Mouse (Mus musculus) embryonic facial prominence, embryonic 11.5 days (tissue): ENCODE data around the gene 2410004B18Rik. TPM values are rescaled to one million over a fixed set of nuclear protein-coding genes. Genes with fewer than 3 reads are reported as not detected.

Experiments used
- ATAC-seq: fragments of 200-750 bp; cut with Nextera tagmentation; replicated peaks from 2 replicates; pipeline ENCODE4 v1.8.0; 2017; ENCODE audit warnings: low read depth; ENCODE audit not compliant: insufficient number of reproducible peaks, low FRiP score, low TSS enrichment
- DNase-seq: peaks from one replicate; pipeline ENCODE4 v3.0.0-alpha.2; 2015; ENCODE audit warnings: low spot score
- H3K27ac ChIP-seq: fragments of 300-500 bp; sonication (generic); replicated peaks from 2 replicates; pipeline ENCODE4 v1.5.1; 2014; ENCODE audit warnings: mild to moderate bottlenecking, low read depth, low read length, control low read depth
- H3K27me3 ChIP-seq: fragments of 300-500 bp; sonication (generic); 2 replicates; pipeline ENCODE4 v1.6.1; 2014; ENCODE audit warnings: mild to moderate bottlenecking, low read length, moderate library complexity, mixed read lengths; ENCODE audit not compliant: control insufficient read depth, insufficient read depth
- H3K36me3 ChIP-seq: fragments of 300-500 bp; sonication (generic); replicated peaks from 2 replicates; pipeline ENCODE4 v1.6.1; 2014; ENCODE audit warnings: low read depth, mild to moderate bottlenecking, low read length, moderate library complexity, mixed read lengths; ENCODE audit not compliant: control insufficient read depth, insufficient read depth
- H3K4me1 ChIP-seq: fragments of 300-500 bp; sonication (generic); 2 replicates; pipeline ENCODE4 v1.6.1; 2014; ENCODE audit warnings: low read length, mixed read lengths; ENCODE audit not compliant: control insufficient read depth, insufficient read depth
- H3K4me2 ChIP-seq: fragments of 300-500 bp; sonication (generic); 2 replicates; pipeline ENCODE4 v1.6.1; 2014; ENCODE audit warnings: low read depth, mild to moderate bottlenecking, control low read depth, low read length, moderate library complexity
- H3K4me3 ChIP-seq: fragments of 300-500 bp; sonication (generic); 2 replicates; pipeline ENCODE4 v1.5.1; 2014; ENCODE audit warnings: low read depth, low read length, control low read depth
- H3K9ac ChIP-seq: fragments of 300-500 bp; sonication (generic); replicated peaks from 2 replicates; pipeline ENCODE4 v1.6.1; 2014; ENCODE audit warnings: mild to moderate bottlenecking, control low read depth, low read length
- H3K9me3 ChIP-seq: fragments of 300-500 bp; sonication (generic); replicated peaks from 2 replicates; pipeline ENCODE4 v1.6.1; 2016; ENCODE audit warnings: mild to moderate bottlenecking, low read length, inconsistent platforms, mixed read lengths; ENCODE audit not compliant: control insufficient read depth
- WGBS: fragments of 180-500 bp; shearing (Covaris S2); extraction: QIAGEN DNeasy Blood & Tissue Kit; methylation state at CpG from one replicate; pipeline ENCODE4 v1.1.7; 2014; 5-methylcytosine and 5-hydroxymethylcytosine counted together
- polyA plus RNA-seq: library from polyadenylated mRNA; unstranded; fragments of >200 nt; fragmentation: Nextera tagmentation; extraction: Ambion mirVana; gene quantifications from 2 replicates; pipeline ENCODE4 v1.2.1, GENCODE M21; 2014

The 2410004B18Rik gene
- polyA plus RNA-seq, 1 experiment from 2014 or later, result 70.0 TPM

GRCm38 (mm10) chr3:145922019-145922854 lies 15.6 kb upstream of the 2410004B18Rik start, which contains the start of gene Bcl10:
Gene Bcl10, plus strand, starts transcription at chr3:145922804.
- Histone ChIP-seq H3K9ac (0 out of 2 replicates have a peak within 1 kb of the TSS, but pooled peaks have one; percentile 41), H3K27me3 (no peaks in the 10 kb centered on the region), H3K36me3 (no peaks in the 10 kb centered on the region), H3K4me3 (peak within 1 kb of the TSS; percentile 31), H3K9me3 (no peaks in the 10 kb centered on the region), H3K4me1 (no peaks in the 10 kb centered on the region), H3K4me2 (peak within 1 kb of the TSS; percentile 58), H3K27ac (peak within 1 kb of the TSS; percentile 47; the same call in 1 of the 2 replicates)
- DNase-seq, result no peak
- WGBS, result 31% methylated on average over 11 of the region's 11 CpGs
- no peak for ATAC-seq

GRCm38 (mm10) chr3:145922971-145923370 lies 14.8 kb upstream of the 2410004B18Rik start:
- Histone ChIP-seq H3K9ac (no peak overlapping the region), H3K4me2 (no peak overlapping the region), H3K4me1 (no peaks in the 10 kb centered on the region), H3K9me3 (no peaks in the 10 kb centered on the region), H3K36me3 (no peaks in the 10 kb centered on the region), H3K27ac (no peak overlapping the region), H3K4me3 (no peak overlapping the region), H3K27me3 (no peaks in the 10 kb centered on the region)
- 72% methylated on average over 3 of the region's 3 CpGs for WGBS
- ATAC-seq (no peak), DNase-seq (no peak)

GRCm38 (mm10) chr3:145923874-145924577 lies 13.8 kb upstream of the 2410004B18Rik start:
- H3K9ac ChIP-seq, result peak overlapping the region; percentile 88
- ATAC-seq (peak; percentile 99), DNase-seq (peak; percentile 100)
- peak overlapping the region; percentile 65 for H3K4me2 ChIP-seq
- H3K9me3 ChIP-seq, result no peaks in the 10 kb centered on the region
- no peaks in the 10 kb centered on the region for H3K27me3 ChIP-seq
- no peaks in the 10 kb centered on the region for H3K36me3 ChIP-seq
- under 1% methylated on average over 58 of the region's 58 CpGs for WGBS
- H3K4me3 ChIP-seq, result peak overlapping the region; percentile 89
- peak overlapping the region; percentile 89 for H3K27ac ChIP-seq
- H3K4me1 ChIP-seq, result no peaks in the 10 kb centered on the region

- Histone ChIP-seq H3K4me3 (peak overlapping the region; percentile 89), H3K36me3 (no peaks in the 10 kb centered on the region), H3K4me2 (peak overlapping the region; percentile 65), H3K27ac (peak overlapping the region; percentile 89), H3K9ac (peak overlapping the region; percentile 88), H3K9me3 (no peaks in the 10 kb centered on the region), H3K27me3 (no peaks in the 10 kb centered on the region), H3K4me1 (no peaks in the 10 kb centered on the region)
- DNase-seq (peak; percentile 60), ATAC-seq (peak; percentile 16; the same call in 1 of the 2 replicates)
- 4% methylated on average over 39 of the region's 39 CpGs for WGBS
Measured at GRCm38 (mm10) chr3:145924649-145925337, 13.0 kb upstream of the 2410004B18Rik start.

GRCm38 (mm10) chr3:145925506-145925905 lies 12.3 kb upstream of the 2410004B18Rik start:
- ATAC-seq (no peak), DNase-seq (no peak)
- Histone ChIP-seq H3K27ac (no peak overlapping the region), H3K9me3 (no peaks in the 10 kb centered on the region), H3K4me3 (peak overlapping the region; percentile 89; the same call in 1 of the 2 replicates), H3K4me2 (no peak overlapping the region; the same call in 1 of the 2 replicates), H3K27me3 (no peaks in the 10 kb centered on the region), H3K4me1 (no peaks in the 10 kb centered on the region), H3K36me3 (no peaks in the 10 kb centered on the region), H3K9ac (no peak overlapping the region)
- 73% methylated on average over 5 of the region's 5 CpGs for WGBS

GRCm38 (mm10) chr3:145929525-145930400 lies 8.1 kb upstream of the 2410004B18Rik start:
- no peaks in the 10 kb centered on the region for H3K4me1 ChIP-seq
- no peak overlapping the region for H3K9ac ChIP-seq
- no peaks in the 10 kb centered on the region for H3K27me3 ChIP-seq
- no peaks in the 10 kb centered on the region for H3K36me3 ChIP-seq
- no peak overlapping the region for H3K27ac ChIP-seq
- no peak overlapping the region for H3K4me3 ChIP-seq
- no peaks in the 10 kb centered on the region for H3K9me3 ChIP-seq
- H3K4me2 ChIP-seq, result no peak overlapping the region
- ATAC-seq (no peak), DNase-seq (peak; percentile 55)
- 38% methylated on average over 7 of the region's 7 CpGs for WGBS

- Histone ChIP-seq H3K4me2 (no peak overlapping the region), H3K27me3 (no peaks in the 10 kb centered on the region), H3K4me1 (no peaks in the 10 kb centered on the region), H3K4me3 (no peak overlapping the region), H3K36me3 (no peaks in the 10 kb centered on the region), H3K9ac (no peak overlapping the region), H3K9me3 (no peaks in the 10 kb centered on the region), H3K27ac (no peak overlapping the region)
- no peak for DNase-seq
- ATAC-seq, result no peak
- 91% methylated on average over 9 of the region's 9 CpGs for WGBS
Measured at GRCm38 (mm10) chr3:145933845-145934244, 4.0 kb upstream of the 2410004B18Rik start.
